Mouse (Mus musculus) CD4-positive, CD25-positive, alpha-beta regulatory T cell, adult 9 weeks (primary cell): ENCODE measurements around the gene Mt4. TPM values are rescaled to one million over a fixed set of nuclear protein-coding genes. Genes with fewer than 3 reads are reported as not detected.

ENCODE experiments used
- polyA plus RNA-seq: library from polyadenylated mRNA; unstranded; fragments of 100-300 nt; shearing (Covaris generic); gene quantifications from one replicate; pipeline ENCODE4 v1.2.1, GENCODE M21; 2017

Mt4 gene
- not detected for polyA plus RNA-seq

DNA sequence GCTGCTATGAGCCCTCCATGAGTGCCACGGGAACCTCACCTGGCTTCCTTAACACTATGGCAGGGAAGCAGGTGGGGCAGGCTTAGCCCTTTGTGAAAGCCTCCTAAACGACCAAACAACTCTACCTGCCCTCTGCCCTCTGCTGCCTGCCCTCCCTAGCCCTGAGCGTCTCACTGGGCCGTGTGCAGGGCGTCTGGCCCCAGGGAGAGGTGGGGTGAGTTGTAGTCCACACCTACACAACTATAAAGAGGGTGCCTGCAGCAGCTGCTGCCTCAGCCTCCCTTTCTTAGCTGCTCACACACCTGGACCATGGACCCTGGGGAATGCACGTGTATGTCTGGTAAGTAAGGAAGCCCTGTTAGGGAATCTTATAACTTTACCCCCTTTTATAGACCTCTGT, at the start of gene Mt4:
Mt4 (plus strand) TSS at position 265 of the 400 bp plus-strand sequence.

DNA sequence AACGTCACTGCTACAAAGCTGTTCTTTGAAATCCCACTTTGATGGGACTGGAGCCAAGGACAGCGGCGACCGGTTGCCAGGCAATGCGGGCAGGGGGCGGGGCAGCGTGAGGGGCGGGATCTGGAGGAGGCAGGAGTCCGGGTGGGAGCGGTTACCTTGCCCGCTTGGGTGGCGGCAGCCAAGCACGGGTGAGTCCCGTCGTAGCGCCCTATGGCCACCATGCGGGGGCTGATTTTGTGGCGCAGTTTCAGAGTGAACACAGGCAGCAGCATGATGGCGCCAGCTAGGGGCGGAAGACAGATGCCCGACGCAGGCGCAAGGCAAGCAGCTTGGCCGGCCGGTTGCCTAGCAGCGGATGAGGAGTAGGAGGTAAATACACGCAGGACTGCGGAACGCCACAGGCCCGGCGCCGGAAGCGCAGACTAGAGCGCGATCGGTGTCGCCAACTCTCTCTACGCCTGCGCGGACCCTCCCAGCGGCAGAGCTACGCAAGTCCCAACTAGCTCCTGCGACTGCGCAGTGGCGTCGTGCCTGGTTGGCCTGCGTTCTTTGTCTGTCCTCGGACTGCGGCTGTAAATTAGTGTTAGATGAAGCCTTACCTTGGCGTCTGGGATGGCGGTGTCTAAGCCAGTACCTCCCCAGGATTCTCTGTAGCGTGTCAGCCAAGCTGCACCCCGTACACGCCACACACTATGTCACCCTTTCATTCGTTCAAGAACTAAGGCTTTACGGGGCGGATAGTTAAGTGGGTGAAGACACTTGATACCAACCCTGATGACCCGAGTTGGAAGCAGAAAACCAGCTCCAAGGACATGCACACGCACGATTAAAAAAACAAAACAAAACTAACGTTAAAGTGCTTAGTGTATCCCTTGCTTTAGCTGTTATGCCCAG, 38.7 kb upstream of the Mt4 start, which contains the start of gene Bbs2:
Bbs2 (minus strand) TSS at position 848 of the 894 bp plus-strand sequence.

DNA sequence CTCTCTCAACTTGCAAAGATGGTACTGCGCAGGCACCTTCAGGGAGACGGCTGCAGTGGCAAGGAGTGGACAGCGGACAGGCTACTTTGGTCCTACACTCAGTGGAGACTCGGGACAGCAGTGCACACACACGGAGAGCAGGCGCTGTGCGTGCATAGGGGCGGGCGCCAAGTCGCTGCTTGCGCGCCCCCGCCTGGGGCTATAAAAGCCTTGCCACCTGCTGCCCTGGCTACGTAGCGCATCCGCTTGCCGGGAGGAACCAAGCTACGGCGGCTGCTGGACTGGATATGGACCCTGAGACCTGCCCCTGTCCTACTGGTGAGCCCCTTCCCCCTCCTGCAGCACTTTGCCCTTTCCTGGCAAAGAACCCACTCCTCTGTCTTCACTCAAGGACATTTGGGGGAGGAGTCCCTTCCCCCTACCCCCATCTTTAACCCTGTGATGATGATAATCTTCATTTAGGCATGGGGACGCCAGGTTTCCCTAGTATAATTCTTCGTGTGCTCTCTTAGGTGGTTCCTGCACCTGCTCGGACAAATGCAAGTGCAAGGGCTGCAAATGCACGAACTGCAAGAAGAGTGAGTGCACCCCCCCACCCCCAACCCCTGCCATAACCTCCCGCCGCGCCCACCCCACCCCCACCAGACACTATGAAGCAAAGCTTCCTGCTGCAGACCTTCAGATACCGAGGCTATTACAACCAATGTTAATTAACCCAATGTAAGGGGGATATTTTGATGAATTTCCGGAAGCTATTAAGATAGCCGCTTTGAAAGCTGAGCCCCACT, 15.7 kb downstream of the Mt4 start, which contains the start of gene Mt3:
Mt3 (plus strand) TSS at position 95 of the 788 bp plus-strand sequence.

DNA sequence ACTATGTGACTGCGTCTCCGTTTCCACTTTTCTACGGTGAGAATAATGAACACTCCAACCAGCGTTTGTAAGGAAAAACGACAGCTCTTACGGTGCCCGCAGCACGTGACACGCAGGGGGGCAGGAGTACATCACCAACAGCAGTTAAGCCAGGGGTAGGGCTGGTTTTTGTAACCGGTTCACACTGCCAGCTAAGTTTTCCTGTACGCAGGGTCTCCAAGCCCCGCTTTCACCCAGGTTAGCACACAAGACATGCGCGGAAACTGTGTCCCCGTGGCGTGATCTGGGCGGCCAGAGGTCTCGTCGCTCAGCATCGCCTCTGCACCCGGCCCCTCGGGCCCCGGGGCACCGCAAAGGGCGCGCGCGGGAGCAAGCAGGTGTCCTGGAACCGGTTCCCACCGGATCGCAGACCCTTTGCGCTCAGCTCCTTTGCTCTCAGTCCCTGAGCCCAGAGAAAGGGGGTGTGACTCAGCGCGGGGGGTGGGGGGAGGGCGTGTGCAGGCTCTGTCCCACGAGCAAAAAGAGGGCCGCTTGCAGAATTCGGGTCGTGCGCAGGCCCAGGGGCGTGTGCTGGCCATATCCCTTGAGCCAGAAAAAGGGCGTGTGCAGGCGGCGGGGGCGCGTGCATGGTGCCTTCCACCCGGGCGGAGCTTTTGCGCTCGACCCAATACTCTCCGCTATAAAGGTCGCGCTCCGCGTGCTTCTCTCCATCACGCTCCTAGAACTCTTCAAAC, 35.2 kb downstream of the Mt4 start, which contains the start of gene Mt2:
Mt2 (plus strand) TSS at position 590 of the 734 bp plus-strand sequence.

DNA sequence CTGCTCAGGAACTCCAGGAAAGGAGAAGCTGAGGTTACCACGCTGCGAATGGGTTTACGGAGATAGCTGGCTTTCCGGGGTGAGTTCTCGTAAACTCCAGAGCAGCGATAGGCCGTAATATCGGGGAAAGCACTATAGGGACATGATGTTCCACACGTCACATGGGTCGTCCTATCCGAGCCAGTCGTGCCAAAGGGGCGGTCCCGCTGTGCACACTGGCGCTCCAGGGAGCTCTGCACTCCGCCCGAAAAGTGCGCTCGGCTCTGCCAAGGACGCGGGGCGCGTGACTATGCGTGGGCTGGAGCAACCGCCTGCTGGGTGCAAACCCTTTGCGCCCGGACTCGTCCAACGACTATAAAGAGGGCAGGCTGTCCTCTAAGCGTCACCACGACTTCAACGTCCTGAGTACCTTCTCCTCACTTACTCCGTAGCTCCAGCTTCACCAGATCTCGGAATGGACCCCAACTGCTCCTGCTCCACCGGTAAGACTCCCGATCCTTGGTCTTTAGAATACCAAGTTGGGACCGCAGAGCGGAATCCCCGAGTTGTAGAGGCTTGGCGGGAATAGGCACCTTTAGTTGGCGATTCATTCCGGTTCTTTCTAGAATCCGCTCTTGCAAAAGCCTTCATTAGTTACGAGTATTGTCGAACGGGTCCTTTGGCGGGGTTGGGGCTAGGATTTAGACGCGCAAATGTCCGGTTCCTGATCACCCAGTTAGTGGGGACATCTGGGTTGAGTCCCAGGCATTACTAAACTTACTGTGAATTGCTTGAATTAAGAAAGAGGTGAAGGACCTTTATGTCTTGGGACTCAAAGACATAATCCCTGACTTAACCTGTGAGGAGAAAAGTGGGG, 42.1 kb downstream of the Mt4 start, which contains the start of gene Mt1:
Mt1 (plus strand) TSS at position 226 of the 856 bp plus-strand sequence.

Other genes with a start within 250 kb of the Mt4 start
- gene Amfr, start 124.4 kb upstream of the Mt4 start, polyA plus RNA-seq, result 13.7 TPM
- 116 TPM for gene Nudt21, start 100.2 kb upstream of the Mt4 start, polyA plus RNA-seq
- 20.7 TPM for gene Ogfod1, start 100.0 kb upstream of the Mt4 start, polyA plus RNA-seq
- gene Bbs2, start 38.3 kb upstream of the Mt4 start, polyA plus RNA-seq, result 12.2 TPM
- gene Mt3, start 15.4 kb downstream of the Mt4 start, polyA plus RNA-seq, result not detected
- gene Mt2, start 35.5 kb downstream of the Mt4 start, polyA plus RNA-seq, result not detected
- 3.2 TPM for gene Mt1, start 41.9 kb downstream of the Mt4 start, polyA plus RNA-seq
- 51.7 TPM for gene Nup93, start 77.4 kb downstream of the Mt4 start, polyA plus RNA-seq
- 0.38 TPM for gene Slc12a3, start 192.0 kb downstream of the Mt4 start, polyA plus RNA-seq
- gene Herpud1, start 249.2 kb downstream of the Mt4 start, polyA plus RNA-seq, result 155 TPM